Mouse (Mus musculus): ENCODE measurements at regions not wholly inside any gene's neighbourhood (a gene's known extent, or its start where the extent isn't known, plus 50 kb on each side); places are given as distances from the start of the nearest gene placed in this dataset.

- TF ChIP-seq POU5F1 (IDR thresholded peaks at IDR 0.05; ENCODE audit: borderline replicate concordance, low read length) (no peak), NANOG (IDR thresholded peaks at IDR 0.05; ENCODE audit: borderline replicate concordance, low read length) (no peak), CTCF (conservative IDR thresholded peaks at IDR 0.05; ENCODE audit: low read length) (peak; percentile 32)
- Histone ChIP-seq H3K4me3 (replicated peaks; ENCODE audit: low read length) (no peak overlapping the region), H3K27me3 (ENCODE audit: insufficient read depth, low read length) (no peaks in the 10 kb centered on the region), H3K36me3 (ENCODE audit: insufficient read depth, low read length) (no peaks in the 10 kb centered on the region), H3K4me1 (replicated peaks; ENCODE audit: low read depth, low read length) (0 out of 2 replicates have a peak, but pooled peaks cover 3% of the 10 kb centered on the region), H3K9me3 (ENCODE audit: low read length) (no peaks in the 10 kb centered on the region)
These were observed 115.4 kb upstream of the Ndst3 start for GRCm38 (mm10) chr3:123806050-123806449.

GRCm38 (mm10) chr3:123806546-123806945, 115.9 kb upstream of the Ndst3 start:
- no peaks in the 10 kb centered on the region for H3K27me3 ChIP-seq (ENCODE audit: insufficient read depth, low read length)
- no peak overlapping the region for H3K4me3 ChIP-seq (replicated peaks; ENCODE audit: low read length)
- no peaks in the 10 kb centered on the region for H3K36me3 ChIP-seq (ENCODE audit: insufficient read depth, low read length)
- TF ChIP-seq NANOG (IDR thresholded peaks at IDR 0.05; ENCODE audit: borderline replicate concordance, low read length): no peak
- TF ChIP-seq CTCF (conservative IDR thresholded peaks at IDR 0.05; ENCODE audit: low read length): no peak
- no peak for TF ChIP-seq POU5F1 (IDR thresholded peaks at IDR 0.05; ENCODE audit: borderline replicate concordance, low read length)
- no peaks in the 10 kb centered on the region for H3K9me3 ChIP-seq (ENCODE audit: low read length)
- 0 out of 2 replicates have a peak, but pooled peaks cover 3% of the 10 kb centered on the region for H3K4me1 ChIP-seq (replicated peaks; ENCODE audit: low read depth, low read length)

- Histone ChIP-seq H3K4me1 (replicated peaks; ENCODE audit: low read depth, low read length) (0 out of 2 replicates have a peak, but pooled peaks cover 3% of the 10 kb centered on the region), H3K4me3 (replicated peaks; ENCODE audit: low read length) (no peak overlapping the region), H3K36me3 (ENCODE audit: insufficient read depth, low read length) (no peaks in the 10 kb centered on the region), H3K27me3 (ENCODE audit: insufficient read depth, low read length) (no peaks in the 10 kb centered on the region), H3K9me3 (ENCODE audit: low read length) (no peaks in the 10 kb centered on the region)
- TF ChIP-seq NANOG (IDR thresholded peaks at IDR 0.05; ENCODE audit: borderline replicate concordance, low read length) (no peak), CTCF (conservative IDR thresholded peaks at IDR 0.05; ENCODE audit: low read length) (no peak), POU5F1 (IDR thresholded peaks at IDR 0.05; ENCODE audit: borderline replicate concordance, low read length) (no peak)
These were observed 119.6 kb upstream of the Ndst3 start for GRCm38 (mm10) chr3:123810018-123810942.

GRCm38 (mm10) chr3:123810943-123811499, 120.4 kb upstream of the Ndst3 start:
- H3K4me3 ChIP-seq (replicated peaks; ENCODE audit: low read length): no peak overlapping the region
- 0 out of 2 replicates have a peak, but pooled peaks cover 3% of the 10 kb centered on the region for H3K4me1 ChIP-seq (replicated peaks; ENCODE audit: low read depth, low read length)
- no peaks in the 10 kb centered on the region for H3K9me3 ChIP-seq (ENCODE audit: low read length)
- TF ChIP-seq POU5F1 (IDR thresholded peaks at IDR 0.05; ENCODE audit: borderline replicate concordance, low read length): no peak
- no peak for TF ChIP-seq NANOG (IDR thresholded peaks at IDR 0.05; ENCODE audit: borderline replicate concordance, low read length)
- no peaks in the 10 kb centered on the region for H3K27me3 ChIP-seq (ENCODE audit: insufficient read depth, low read length)
- H3K36me3 ChIP-seq (ENCODE audit: insufficient read depth, low read length): no peaks in the 10 kb centered on the region

GRCm38 (mm10) chr3:123828790-123829189, 138.1 kb upstream of the Ndst3 start:
- no peak overlapping the region for H3K4me3 ChIP-seq (replicated peaks; ENCODE audit: low read length)
- H3K4me1 ChIP-seq (replicated peaks; ENCODE audit: low read depth, low read length): no peaks in the 10 kb centered on the region
- H3K36me3 ChIP-seq (ENCODE audit: insufficient read depth, low read length): no peaks in the 10 kb centered on the region
- no peaks in the 10 kb centered on the region for H3K9me3 ChIP-seq (ENCODE audit: low read length)
- H3K27me3 ChIP-seq (ENCODE audit: insufficient read depth, low read length): no peaks in the 10 kb centered on the region
- TF ChIP-seq CTCF (conservative IDR thresholded peaks at IDR 0.05; ENCODE audit: low read length): no peak
- TF ChIP-seq POU5F1 (IDR thresholded peaks at IDR 0.05; ENCODE audit: borderline replicate concordance, low read length): no peak
- no peak for TF ChIP-seq NANOG (IDR thresholded peaks at IDR 0.05; ENCODE audit: borderline replicate concordance, low read length)

- 0 out of 2 replicates have a peak, but pooled peaks cover 7% of the 10 kb centered on the region for H3K9me3 ChIP-seq (ENCODE audit: low read length)
- TF ChIP-seq NANOG (IDR thresholded peaks at IDR 0.05; ENCODE audit: borderline replicate concordance, low read length) (no peak), POU5F1 (IDR thresholded peaks at IDR 0.05; ENCODE audit: borderline replicate concordance, low read length) (no peak), CTCF (conservative IDR thresholded peaks at IDR 0.05; ENCODE audit: low read length) (no peak)
- H3K27me3 ChIP-seq (ENCODE audit: insufficient read depth, low read length): no peaks in the 10 kb centered on the region
- no peaks in the 10 kb centered on the region for H3K4me1 ChIP-seq (replicated peaks; ENCODE audit: low read depth, low read length)
- H3K36me3 ChIP-seq (ENCODE audit: insufficient read depth, low read length): no peaks in the 10 kb centered on the region
- no peak overlapping the region for H3K4me3 ChIP-seq (replicated peaks; ENCODE audit: low read length)
These were observed 147.9 kb upstream of the Ndst3 start for GRCm38 (mm10) chr3:123838385-123839170.

- H3K9me3 ChIP-seq (ENCODE audit: low read length): no peaks in the 10 kb centered on the region
- TF ChIP-seq POU5F1 (IDR thresholded peaks at IDR 0.05; ENCODE audit: borderline replicate concordance, low read length) (no peak), NANOG (IDR thresholded peaks at IDR 0.05; ENCODE audit: borderline replicate concordance, low read length) (no peak), CTCF (conservative IDR thresholded peaks at IDR 0.05; ENCODE audit: low read length) (no peak)
- H3K27me3 ChIP-seq (ENCODE audit: insufficient read depth, low read length): no peaks in the 10 kb centered on the region
- H3K4me1 ChIP-seq (replicated peaks; ENCODE audit: low read depth, low read length): no peaks in the 10 kb centered on the region
- no peaks in the 10 kb centered on the region for H3K36me3 ChIP-seq (ENCODE audit: insufficient read depth, low read length)
- no peak overlapping the region for H3K4me3 ChIP-seq (replicated peaks; ENCODE audit: low read length)
These were observed 155.9 kb upstream of the Ndst3 start for GRCm38 (mm10) chr3:123846554-123846953.

GRCm38 (mm10) chr3:123848663-123849062, 158.0 kb upstream of the Ndst3 start:
- H3K27me3 ChIP-seq (ENCODE audit: insufficient read depth, low read length): no peaks in the 10 kb centered on the region
- TF ChIP-seq CTCF (conservative IDR thresholded peaks at IDR 0.05; ENCODE audit: low read length) (no peak), POU5F1 (IDR thresholded peaks at IDR 0.05; ENCODE audit: borderline replicate concordance, low read length) (no peak), NANOG (IDR thresholded peaks at IDR 0.05; ENCODE audit: borderline replicate concordance, low read length) (no peak)
- no peaks in the 10 kb centered on the region for H3K9me3 ChIP-seq (ENCODE audit: low read length)
- H3K36me3 ChIP-seq (ENCODE audit: insufficient read depth, low read length): no peaks in the 10 kb centered on the region
- no peak overlapping the region for H3K4me3 ChIP-seq (replicated peaks; ENCODE audit: low read length)
- H3K4me1 ChIP-seq (replicated peaks; ENCODE audit: low read depth, low read length): no peaks in the 10 kb centered on the region
